13 mouse cellular contexts compared by ENCODE assay signal in genomic region chr10:87502283-87502682, GRCm38 (mm10). TPM values are rescaled to one million over a fixed set of nuclear protein-coding genes. Genes with fewer than 3 reads are reported as not detected.
DNase-seq lines count a peak whose midpoint lies in the region; ATAC-seq and TF ChIP-seq lines count a peak whose summit lies in the region.
"Had no signal": no experiment of that assay in that cellular context is flagged by ENCODE, and none has a peak within 500 bp of the region (broad histone marks: within the 10 kb centered on the region; RNA-seq: fewer than 3 reads in every experiment).

No protein-coding gene starts in this region.

- TF ChIP-seq POLR2A in heart, adult 2 months (IDR thresholded peaks at IDR 0.05; ENCODE audit: insufficient read depth, low read depth, low read length) = no peak

- peak; percentile 64 for ATAC-seq in forebrain, embryonic 12.5 days (ENCODE audit: low FRiP score)
- peak; percentile 34 for ATAC-seq in midbrain, embryonic 13.5 days

- no peak for DNase-seq in heart, adult 2 months
- no peak for DNase-seq in heart, postnatal 10 days
- DNase-seq in MN1 (ENCODE audit: low spot score) = peak; percentile 66
- DNase-seq in gastrocnemius, postnatal 4 days (ENCODE audit: low spot score in 2 of 2) = no peak
- DNase-seq in adrenal gland, postnatal 10 days = no peak
- DNase-seq in natural killer cell, adult 2 months (ENCODE audit: low spot score in 2 of 2) = no peak
- DNase-seq: cerebellum, postnatal 25 days; kidney, adult 9 months; lung, postnatal 36 days had no signal

- 25% methylated on average over 5 of the region's 5 CpGs for WGBS in heart, adult 2 months
- WGBS in forebrain, embryonic 12.5 days = 15% methylated on average over 5 of the region's 5 CpGs
- WGBS in midbrain, embryonic 13.5 days = 6% methylated on average over 5 of the region's 5 CpGs

- H3K79me2 ChIP-seq in heart, adult 2 months (replicated peaks; ENCODE audit: control insufficient read depth, insufficient read depth, low read length) = no peaks in the 10 kb centered on the region

- TF ChIP-seq CTCF in heart, adult 2 months (IDR thresholded peaks at IDR 0.05) = 0 out of 2 replicates have a peak, but pooled peaks have one; percentile 10

- no peaks in the 10 kb centered on the region for H3K36me3 ChIP-seq in heart, adult 2 months (ENCODE audit: control insufficient read depth, insufficient read depth, low read length)
- no peaks in the 10 kb centered on the region for H3K36me3 ChIP-seq in forebrain, embryonic 12.5 days (replicated peaks)
- H3K36me3 ChIP-seq in midbrain, embryonic 13.5 days = no peaks in the 10 kb centered on the region
- H3K36me3 ChIP-seq: heart, embryonic 13.5 days; limb, embryonic 12.5 days had no signal

- no peak overlapping the region for H3K27ac ChIP-seq in heart, adult 2 months
- peak overlapping the region; percentile 83; the same call in 1 of the 2 replicates for H3K27ac ChIP-seq in forebrain, embryonic 12.5 days
- H3K27ac ChIP-seq in midbrain, embryonic 13.5 days = peak overlapping the region; percentile 70; the same call in 1 of the 2 replicates
- H3K27ac ChIP-seq: heart, embryonic 13.5 days; limb, embryonic 12.5 days had no signal

- no peak overlapping the region for H3K4me3 ChIP-seq in heart, adult 2 months
- H3K4me3 ChIP-seq in forebrain, embryonic 12.5 days (replicated peaks) = no peak overlapping the region
- no peak overlapping the region for H3K4me3 ChIP-seq in midbrain, embryonic 13.5 days (replicated peaks)
- H3K4me3 ChIP-seq: heart, embryonic 13.5 days; limb, embryonic 12.5 days had no signal

- H3K27me3 ChIP-seq in heart, adult 2 months (ENCODE audit: control insufficient read depth, insufficient read depth, low read length) = peaks cover 3% of the 10 kb centered on the region
- H3K27me3 ChIP-seq in forebrain, embryonic 12.5 days = peaks cover 51% of the 10 kb centered on the region
- peaks cover 15% of the 10 kb centered on the region for H3K27me3 ChIP-seq in midbrain, embryonic 13.5 days

- H3K9me3 ChIP-seq in forebrain, embryonic 12.5 days = peaks cover 3% of the 10 kb centered on the region; the same call in 1 of the 2 replicates
- H3K9me3 ChIP-seq in midbrain, embryonic 13.5 days = no peaks in the 10 kb centered on the region
- H3K9me3 ChIP-seq: limb, embryonic 12.5 days had no signal

- H3K4me1 ChIP-seq in heart, adult 2 months (ENCODE audit: control insufficient read depth, insufficient read depth, low read length) = no peaks in the 10 kb centered on the region
- H3K4me1 ChIP-seq in forebrain, embryonic 12.5 days = peaks cover 40% of the 10 kb centered on the region
- H3K4me1 ChIP-seq in midbrain, embryonic 13.5 days (replicated peaks) = peaks cover 39% of the 10 kb centered on the region
- H3K4me1 ChIP-seq: heart, embryonic 13.5 days; limb, embryonic 12.5 days had no signal

- TF ChIP-seq EP300 in heart, adult 2 months (IDR thresholded peaks at IDR 0.05; ENCODE audit: insufficient read depth, low read depth, low read length) = no peak

- intact Hi-C loops in heart, adult 2 months (cut with DNase I) = loop anchor here (10.0 kb wide), 1 partner anchor 407 kb away; no protein-coding TSS in a partner anchor
- intact Hi-C loops in heart, postnatal 10 days (cut with DNase I) = no loop called here

- H3K4me2 ChIP-seq in forebrain, embryonic 12.5 days = peak overlapping the region; percentile 44
- peak overlapping the region; percentile 54 for H3K4me2 ChIP-seq in midbrain, embryonic 13.5 days (replicated peaks)
- H3K4me2 ChIP-seq: heart, embryonic 13.5 days; limb, embryonic 12.5 days had no signal

- no peak overlapping the region for H3K9ac ChIP-seq in heart, adult 2 months (ENCODE audit: low read depth, low read length)
- H3K9ac ChIP-seq in forebrain, embryonic 12.5 days = no peak overlapping the region
- no peak overlapping the region for H3K9ac ChIP-seq in midbrain, embryonic 13.5 days (replicated peaks)
- H3K9ac ChIP-seq: heart, embryonic 13.5 days; limb, embryonic 12.5 days had no signal

RNA-seq across cellular contexts. Expression of gene Ascl1, which starts 8.8 kb away (rescaled TPM):
- total RNA-seq in heart, adult 2 months (2021) = under 1 TPM in 1 of 2 experiments, not detected in 1; 0.10 TPM
- 0.06 TPM in 1 of 2 replicates, not detected in the other for polyA plus RNA-seq in heart, adult 2 months (2012; rRNA removed)
- not detected for total RNA-seq in heart, postnatal 10 days (2021)
- 62.3 and 75.3 TPM in 2 replicates for polyA plus RNA-seq in forebrain, embryonic 12.5 days (2016; fragmentation: Nextera tagmentation; extraction: Ambion mirVana)
- 33.3 and 53.1 TPM in 2 replicates for polyA plus RNA-seq in midbrain, embryonic 13.5 days (2015; fragmentation: Nextera tagmentation; extraction: Ambion mirVana)
- under 1 TPM in 1 of 2 experiments, not detected in 1; 0.10 TPM for total RNA-seq in gastrocnemius, postnatal 4 days (2021)
- 1 to 10 TPM; 1.8 to 2.0 TPM for total RNA-seq in adrenal gland, postnatal 10 days (2021)

RNA-seq across cellular contexts. Expression of gene Pah, which starts 19.3 kb away (rescaled TPM):
- total RNA-seq in heart, adult 2 months (2021) = 10 to 100 TPM; 11.2 to 12.0 TPM
- polyA plus RNA-seq in heart, adult 2 months (2012; rRNA removed) = 0.14 and 0.56 TPM in 2 replicates
- total RNA-seq in heart, postnatal 10 days (2021) = not detected
- 0.12 TPM in 1 of 2 replicates, not detected in the other for polyA plus RNA-seq in forebrain, embryonic 12.5 days (2016; fragmentation: Nextera tagmentation; extraction: Ambion mirVana)
- 0.18 and 0.20 TPM in 2 replicates for polyA plus RNA-seq in midbrain, embryonic 13.5 days (2015; fragmentation: Nextera tagmentation; extraction: Ambion mirVana)
- total RNA-seq in gastrocnemius, postnatal 4 days (2021) = under 1 TPM in 1 of 2 experiments, not detected in 1; 0.47 TPM
- 10 to 100 TPM; 25.9 to 64.4 TPM for total RNA-seq in adrenal gland, postnatal 10 days (2021)
- polyA plus RNA-seq: limb, embryonic 12.5 days had no signal

Comparison
In these comparisons a context has a peak if more than half of its experiments do, and no peak if none do; other contexts are left out.
1. RNA of gene Pah, which starts 19.3 kb away (total RNA-seq): 25.9 to 64.4 TPM in adrenal gland, postnatal 10 days and 11.2 to 12.0 TPM in heart, adult 2 months; 0.47 TPM in gastrocnemius, postnatal 4 days and not detected in heart, postnatal 10 days; every median in the first group is over 4 times any median in the second.